Mouse (Mus musculus) heart, embryonic 13.5 days (tissue): ENCODE measurements at regions not wholly inside any gene's neighbourhood (a gene's known extent, or its start where the extent isn't known, plus 50 kb on each side); places are given as distances from the start of the nearest gene placed in this dataset.
"Not testable (repeated sequence)": the region's sequence is repeated elsewhere in the genome, so short reads cannot be mapped to it uniquely, and the experiment has no call there.

Source experiments
- ATAC-seq: fragments of 200-750 bp; cut with Nextera tagmentation; 2 replicates; pipeline ENCODE4 v1.8.0; 2017; ENCODE audit warnings: moderate TSS enrichment; ENCODE audit not compliant: insufficient number of reproducible peaks, low FRiP score, low TSS enrichment; ENCODE audit errors: extremely low read depth
- H3K27ac ChIP-seq: fragments of 300-500 bp; sonication (generic); replicated peaks from 2 replicates; pipeline ENCODE4 v1.5.1; 2015; ENCODE audit warnings: moderate library complexity, mild to moderate bottlenecking, inconsistent platforms
- H3K27me3 ChIP-seq: fragments of 300-500 bp; sonication (generic); replicated peaks from 2 replicates; pipeline ENCODE4 v1.6.1; 2015; ENCODE audit warnings: mild to moderate bottlenecking, inconsistent platforms
- H3K36me3 ChIP-seq: fragments of 300-500 bp; sonication (generic); 2 replicates; pipeline ENCODE4 v1.6.1; 2015; ENCODE audit warnings: mild to moderate bottlenecking, inconsistent platforms
- H3K4me1 ChIP-seq: fragments of 300-500 bp; sonication (generic); 2 replicates; pipeline ENCODE4 v1.6.1; 2015; ENCODE audit warnings: inconsistent platforms
- H3K4me2 ChIP-seq: fragments of 300-500 bp; sonication (generic); 2 replicates; pipeline ENCODE4 v1.6.1; 2015; ENCODE audit warnings: inconsistent platforms, mild to moderate bottlenecking, moderate library complexity
- H3K4me3 ChIP-seq: fragments of 300-500 bp; sonication (generic); 2 replicates; pipeline ENCODE4 v1.5.1; 2015; ENCODE audit warnings: moderate library complexity, mild to moderate bottlenecking, inconsistent platforms
- H3K9ac ChIP-seq: fragments of 300-500 bp; sonication (generic); 2 replicates; pipeline ENCODE4 v1.6.1; 2015; ENCODE audit warnings: inconsistent platforms, mild to moderate bottlenecking, moderate library complexity
- H3K9me3 ChIP-seq: fragments of 300-500 bp; sonication (generic); 2 replicates; pipeline ENCODE4 v1.6.1; 2016; ENCODE audit warnings: inconsistent platforms
- WGBS: fragments of 180-500 bp; shearing (Covaris S2); methylation state at CpG from one replicate; pipeline ENCODE4 v1.1.7; 2015; ENCODE audit warnings: mixed read lengths; 5-methylcytosine and 5-hydroxymethylcytosine counted together

DNA sequence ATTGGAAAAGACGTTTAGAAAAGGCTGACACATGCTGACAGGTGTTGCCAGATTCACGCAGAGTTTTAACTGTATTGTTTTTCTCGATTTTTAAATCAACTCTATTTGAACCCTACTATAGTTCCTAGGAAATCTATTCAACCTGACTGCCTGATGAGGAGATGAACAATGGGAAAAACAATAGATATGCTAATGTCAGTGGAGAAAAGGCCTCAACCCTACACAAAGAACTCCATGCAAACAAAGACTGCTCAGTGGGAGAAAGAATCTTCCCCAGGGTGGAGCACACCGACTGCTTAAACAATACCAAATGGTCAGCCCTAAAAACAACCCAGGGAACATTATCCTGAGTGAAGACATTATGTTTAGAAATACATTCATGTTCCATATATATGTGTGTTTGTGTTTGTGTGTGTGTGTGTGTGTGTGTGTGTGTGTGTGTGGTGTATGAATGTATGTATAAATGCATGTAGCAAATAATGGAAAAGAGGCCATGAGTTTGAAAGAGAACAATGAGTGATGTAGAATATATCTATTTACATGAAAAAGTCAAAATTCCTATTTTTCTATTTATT is 204.1 kb upstream of the Zfp804a start:
- H3K4me2 ChIP-seq = no peak overlapping the region
- no peaks in the 10 kb centered on the region for H3K9me3 ChIP-seq
- no peaks in the 10 kb centered on the region for H3K27me3 ChIP-seq
- ATAC-seq = no peak
- no peaks in the 10 kb centered on the region for H3K36me3 ChIP-seq
- no peaks in the 10 kb centered on the region for H3K4me1 ChIP-seq
- H3K4me3 ChIP-seq = no peak overlapping the region
- 37% methylated on average over 4 of the region's 4 CpGs for WGBS
- H3K27ac ChIP-seq = no peak overlapping the region
- no peak overlapping the region for H3K9ac ChIP-seq

GRCm38 (mm10) chr2:81849927-81850326 is 203.1 kb upstream of the Zfp804a start:
- Histone ChIP-seq H3K4me3 (no peak overlapping the region), H3K9ac (no peak overlapping the region), H3K27me3 (no peaks in the 10 kb centered on the region), H3K36me3 (no peaks in the 10 kb centered on the region), H3K4me2 (no peak overlapping the region), H3K4me1 (no peaks in the 10 kb centered on the region), H3K9me3 (no peaks in the 10 kb centered on the region), H3K27ac (no peak overlapping the region)
- 57% methylated on average over 4 of the region's 4 CpGs for WGBS
- no peak for ATAC-seq

DNA sequence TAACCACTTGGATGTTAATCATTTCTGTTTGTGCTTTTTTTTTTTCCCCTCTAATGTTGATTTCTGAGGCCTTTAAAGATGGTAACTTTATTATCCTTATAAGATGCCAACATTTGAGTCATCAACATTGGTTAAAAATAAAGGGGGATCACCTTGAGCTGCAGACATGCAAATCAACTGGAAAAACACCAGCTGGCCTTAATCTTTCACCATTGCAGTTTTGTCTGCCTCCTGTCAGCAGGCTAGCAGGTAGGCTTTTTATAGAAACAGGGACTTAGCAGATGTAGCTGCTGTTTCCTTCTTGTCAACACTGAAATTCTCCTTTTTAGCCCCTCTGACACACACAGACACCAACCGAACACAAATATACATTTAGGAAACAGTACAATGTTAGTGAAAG is 167.6 kb upstream of the Zfp804a start:
- Histone ChIP-seq H3K36me3 (no peaks in the 10 kb centered on the region), H3K27ac (no peak overlapping the region), H3K9me3 (no peaks in the 10 kb centered on the region), H3K9ac (no peak overlapping the region), H3K27me3 (no peaks in the 10 kb centered on the region), H3K4me1 (no peaks in the 10 kb centered on the region), H3K4me2 (no peak overlapping the region), H3K4me3 (no peak overlapping the region)
- WGBS = 20% methylated on average over 1 of the region's 1 CpGs
- ATAC-seq = no peak

DNA sequence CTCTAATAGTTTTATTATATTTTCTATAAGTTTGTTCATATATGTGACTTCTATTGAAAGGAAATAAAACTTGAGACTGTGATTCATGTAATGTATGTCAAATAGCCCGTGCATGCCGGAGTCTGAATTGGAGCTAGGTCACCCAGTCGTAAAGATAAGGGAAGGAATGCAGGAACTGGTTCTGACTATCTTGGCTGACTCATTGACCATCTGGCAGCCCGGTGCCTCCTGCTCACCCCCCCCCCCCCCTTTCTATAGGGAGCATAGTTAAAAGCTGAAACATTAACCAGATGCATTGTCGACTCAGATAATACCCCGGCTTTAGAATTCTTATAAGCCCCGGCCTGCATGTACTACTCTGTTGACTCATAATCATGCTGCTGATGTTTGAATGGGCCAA is 160.5 kb upstream of the Zfp804a start:
- H3K4me2 ChIP-seq, H3K9me3 ChIP-seq, H3K27me3 ChIP-seq, ATAC-seq, H3K4me3 ChIP-seq, H3K9ac ChIP-seq, H3K36me3 ChIP-seq, H3K4me1 ChIP-seq: not testable (repeated sequence)
- peak overlapping the region; percentile 65 for H3K27ac ChIP-seq
- 11% methylated on average over 7 of the region's 7 CpGs for WGBS

- no peak for ATAC-seq
- Histone ChIP-seq H3K9ac (no peak overlapping the region), H3K36me3 (no peaks in the 10 kb centered on the region), H3K4me3 (no peak overlapping the region), H3K4me2 (no peak overlapping the region), H3K27ac (no peak overlapping the region), H3K9me3 (no peaks in the 10 kb centered on the region), H3K4me1 (no peaks in the 10 kb centered on the region), H3K27me3 (no peaks in the 10 kb centered on the region)
- WGBS = 82% methylated on average over 3 of the region's 3 CpGs
These were observed 113.7 kb upstream of the Zfp804a start for GRCm38 (mm10) chr2:81939360-81939759.
